Mouse (Mus musculus): ENCODE measurements around the gene Ttll13. TPM values are rescaled to one million over a fixed set of nuclear protein-coding genes. Genes with fewer than 3 reads are reported as not detected.

The Ttll13 gene
- polyA plus RNA-seq, 1 experiment from 2014 or later: 2.1 TPM

DNA sequence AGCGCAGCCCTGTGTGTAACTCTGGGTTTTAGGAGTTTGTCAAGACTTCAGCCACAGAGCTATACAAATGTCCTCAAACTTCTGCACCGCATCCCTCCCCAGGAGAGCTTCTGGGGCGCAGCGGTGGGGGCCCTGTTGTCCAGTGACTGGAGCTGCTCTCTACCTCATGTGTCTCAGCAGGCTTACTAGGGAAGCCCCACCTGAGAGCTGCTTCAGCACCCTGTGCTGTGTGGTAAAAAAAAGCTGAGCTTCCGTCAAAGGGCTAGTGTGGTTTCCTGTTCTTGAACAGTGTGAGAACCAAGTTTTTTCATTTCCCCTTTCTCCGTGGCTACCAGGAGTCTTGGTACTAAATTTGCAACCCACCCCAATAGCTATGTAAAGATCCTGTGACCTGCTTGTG is 36.5 kb upstream of the Ttll13 start:
- H3K4me1 ChIP-seq (ENCODE audit: insufficient read depth, low read depth, low read length): peaks cover 34% of the 10 kb centered on the region
- peak overlapping the region; percentile 34; the same call in 1 of the 2 replicates for H3K4me2 ChIP-seq (replicated peaks; ENCODE audit: low read depth, low read length)
- H3K27me3 ChIP-seq (replicated peaks; ENCODE audit: insufficient read depth, low read length): no peaks in the 10 kb centered on the region
- no peak for TF ChIP-seq CTCF (IDR thresholded peaks at IDR 0.05)
- no peak for TF ChIP-seq EP300 (IDR thresholded peaks at IDR 0.05)
- H3K9me3 ChIP-seq (ENCODE audit: low read length): no peaks in the 10 kb centered on the region
- H3K27ac ChIP-seq (ENCODE audit: low read length): peak overlapping the region; percentile 83
- H3K36me3 ChIP-seq (ENCODE audit: insufficient read depth, low read length): no peaks in the 10 kb centered on the region
- WGBS: 48% methylated on average over 6 of the region's 6 CpGs
- ATAC-seq (no peak), DNase-seq (ENCODE audit: low spot score) (peak; percentile 47)
- no peak overlapping the region for H3K9ac ChIP-seq (replicated peaks; ENCODE audit: low read depth)
- H3K4me3 ChIP-seq (ENCODE audit: low read depth, low read length): no peak overlapping the region

DNA sequence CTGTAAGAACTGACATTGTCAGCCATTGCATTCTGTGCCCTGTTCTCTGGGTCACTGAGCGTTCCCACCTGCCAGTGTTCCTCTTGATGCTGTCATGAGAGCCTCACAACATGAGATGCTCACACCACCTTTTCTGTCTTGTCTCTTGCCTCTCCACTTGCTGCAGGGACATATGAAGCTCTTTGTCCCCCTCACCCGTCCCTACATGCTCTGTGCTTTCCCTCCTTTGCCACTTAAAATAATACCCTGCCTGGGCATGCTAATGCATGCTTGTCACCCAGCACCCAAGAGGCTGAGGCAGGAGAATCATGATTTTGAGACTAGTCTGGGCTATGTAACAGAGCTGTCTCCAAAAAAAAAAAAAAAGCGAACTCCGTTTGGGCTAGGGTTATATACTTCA is 35.2 kb upstream of the Ttll13 start:
- TF ChIP-seq EP300 (IDR thresholded peaks at IDR 0.05) (no peak), CTCF (IDR thresholded peaks at IDR 0.05) (no peak)
- no peak overlapping the region for H3K27ac ChIP-seq (ENCODE audit: low read length)
- no peak overlapping the region for H3K4me3 ChIP-seq (ENCODE audit: low read depth, low read length)
- no peak for DNase-seq (ENCODE audit: low spot score)
- no peaks in the 10 kb centered on the region for H3K36me3 ChIP-seq (ENCODE audit: insufficient read depth, low read length)
- H3K4me2 ChIP-seq (replicated peaks; ENCODE audit: low read depth, low read length): no peak overlapping the region
- no peak overlapping the region for H3K9ac ChIP-seq (replicated peaks; ENCODE audit: low read depth)
- ATAC-seq: no peak
- H3K4me1 ChIP-seq (ENCODE audit: insufficient read depth, low read depth, low read length): peaks cover 33% of the 10 kb centered on the region
- H3K9me3 ChIP-seq (ENCODE audit: low read length): no peaks in the 10 kb centered on the region
- WGBS: 89% methylated on average over 4 of the region's 4 CpGs
- H3K27me3 ChIP-seq (replicated peaks; ENCODE audit: insufficient read depth, low read length): no peaks in the 10 kb centered on the region

DNA sequence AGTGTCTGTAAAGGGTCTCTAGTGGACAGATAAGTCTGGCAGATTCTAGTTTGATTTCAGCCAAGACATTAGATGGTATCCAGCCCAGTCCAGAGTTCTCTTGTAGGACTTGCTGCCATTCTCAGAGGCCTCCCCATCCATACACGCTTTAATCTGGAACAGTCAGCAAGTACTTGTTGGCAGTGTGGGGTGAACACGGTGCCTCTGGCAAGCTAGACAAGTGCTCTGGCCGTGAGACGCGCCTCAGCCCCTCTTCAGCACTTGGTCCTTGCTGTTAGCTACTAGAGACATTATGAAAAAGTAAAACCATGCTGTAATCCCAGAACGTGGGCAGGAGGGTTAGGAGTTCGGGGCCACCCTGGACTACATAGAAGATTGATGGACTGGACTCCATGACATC is 32.6 kb upstream of the Ttll13 start:
- Histone ChIP-seq H3K4me2 (replicated peaks; ENCODE audit: low read depth, low read length) (no peak overlapping the region), H3K9ac (replicated peaks; ENCODE audit: low read depth) (no peak overlapping the region), H3K4me1 (ENCODE audit: insufficient read depth, low read depth, low read length) (peaks cover 11% of the 10 kb centered on the region; the same call in 1 of the 2 replicates), H3K9me3 (ENCODE audit: low read length) (no peaks in the 10 kb centered on the region), H3K27ac (ENCODE audit: low read length) (no peak overlapping the region), H3K36me3 (ENCODE audit: insufficient read depth, low read length) (no peaks in the 10 kb centered on the region), H3K4me3 (ENCODE audit: low read depth, low read length) (no peak overlapping the region), H3K27me3 (replicated peaks; ENCODE audit: insufficient read depth, low read length) (no peaks in the 10 kb centered on the region)
- TF ChIP-seq CTCF (IDR thresholded peaks at IDR 0.05) (no peak), EP300 (IDR thresholded peaks at IDR 0.05) (no peak)
- WGBS: 78% methylated on average over 7 of the region's 7 CpGs
- no peak for ATAC-seq
- no peak for DNase-seq (ENCODE audit: low spot score)

DNA sequence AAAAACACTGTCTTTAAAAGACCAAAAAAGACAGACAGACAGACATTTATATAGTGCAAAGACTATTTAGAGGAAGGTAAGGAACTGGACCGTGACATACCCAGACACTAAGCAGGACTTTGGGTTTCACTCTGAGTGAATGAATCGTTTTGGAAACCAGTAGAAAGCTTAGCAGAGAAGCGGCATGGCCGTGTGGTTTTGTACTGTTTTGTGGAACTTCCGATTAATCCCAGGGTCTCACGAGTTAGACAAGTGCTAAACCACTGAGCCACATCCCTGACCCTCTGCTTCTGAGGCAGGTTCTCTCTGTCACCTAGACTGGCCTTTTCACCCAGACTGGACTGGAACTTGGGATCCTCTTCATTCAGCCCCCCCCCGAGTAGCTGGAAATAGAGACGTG is 31.7 kb upstream of the Ttll13 start:
- WGBS: 82% methylated on average over 8 of the region's 8 CpGs

DNA sequence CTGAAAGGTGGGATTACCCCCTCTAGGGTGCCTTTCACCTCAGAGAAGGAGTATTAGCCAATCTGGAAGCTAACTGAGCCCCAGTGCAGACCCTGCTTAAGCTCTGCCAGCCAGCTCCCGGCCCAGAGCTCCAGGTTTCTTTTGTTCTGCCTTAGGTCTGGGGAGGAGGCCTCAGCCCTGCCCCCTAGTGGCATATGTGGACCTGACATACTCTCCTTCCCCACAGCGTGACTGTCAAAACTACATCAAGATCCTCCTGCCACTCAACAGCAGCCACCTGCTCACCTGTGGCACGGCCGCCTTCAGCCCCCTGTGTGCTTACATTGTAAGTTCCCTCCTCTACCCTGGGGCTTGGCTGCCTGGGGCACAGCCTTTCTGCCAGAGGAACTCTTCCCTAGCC is 30.8 kb upstream of the Ttll13 start:
- Histone ChIP-seq H3K9ac (replicated peaks; ENCODE audit: low read depth) (no peak overlapping the region), H3K36me3 (ENCODE audit: insufficient read depth, low read length) (no peaks in the 10 kb centered on the region), H3K4me1 (ENCODE audit: insufficient read depth, low read depth, low read length) (no peaks in the 10 kb centered on the region), H3K9me3 (ENCODE audit: low read length) (no peaks in the 10 kb centered on the region), H3K4me2 (replicated peaks; ENCODE audit: low read depth, low read length) (no peak overlapping the region), H3K27me3 (replicated peaks; ENCODE audit: insufficient read depth, low read length) (no peaks in the 10 kb centered on the region), H3K4me3 (ENCODE audit: low read depth, low read length) (no peak overlapping the region), H3K27ac (ENCODE audit: low read length) (no peak overlapping the region)
- TF ChIP-seq EP300 (IDR thresholded peaks at IDR 0.05) (no peak), CTCF (IDR thresholded peaks at IDR 0.05) (peak; percentile 92)
- peak; percentile 86 for DNase-seq (ENCODE audit: low spot score)
- ATAC-seq: peak; percentile 77
- 27% methylated on average over 4 of the region's 4 CpGs for WGBS

More for the DNA sequence above, 31.7 kb upstream of the Ttll13 start:
- ATAC-seq: no peak
- Histone ChIP-seq H3K4me1 (ENCODE audit: insufficient read depth, low read depth, low read length) (peaks cover 6% of the 10 kb centered on the region; the same call in 1 of the 2 replicates), H3K27ac (ENCODE audit: low read length) (no peak overlapping the region), H3K4me3 (ENCODE audit: low read depth, low read length) (no peak overlapping the region), H3K9ac (replicated peaks; ENCODE audit: low read depth) (no peak overlapping the region), H3K9me3 (ENCODE audit: low read length) (no peaks in the 10 kb centered on the region), H3K36me3 (ENCODE audit: insufficient read depth, low read length) (no peaks in the 10 kb centered on the region), H3K27me3 (replicated peaks; ENCODE audit: insufficient read depth, low read length) (no peaks in the 10 kb centered on the region), H3K4me2 (replicated peaks; ENCODE audit: low read depth, low read length) (no peak overlapping the region)
- TF ChIP-seq EP300 (IDR thresholded peaks at IDR 0.05): no peak
- TF ChIP-seq CTCF (IDR thresholded peaks at IDR 0.05): no peak
- DNase-seq (ENCODE audit: low spot score): no peak

DNA sequence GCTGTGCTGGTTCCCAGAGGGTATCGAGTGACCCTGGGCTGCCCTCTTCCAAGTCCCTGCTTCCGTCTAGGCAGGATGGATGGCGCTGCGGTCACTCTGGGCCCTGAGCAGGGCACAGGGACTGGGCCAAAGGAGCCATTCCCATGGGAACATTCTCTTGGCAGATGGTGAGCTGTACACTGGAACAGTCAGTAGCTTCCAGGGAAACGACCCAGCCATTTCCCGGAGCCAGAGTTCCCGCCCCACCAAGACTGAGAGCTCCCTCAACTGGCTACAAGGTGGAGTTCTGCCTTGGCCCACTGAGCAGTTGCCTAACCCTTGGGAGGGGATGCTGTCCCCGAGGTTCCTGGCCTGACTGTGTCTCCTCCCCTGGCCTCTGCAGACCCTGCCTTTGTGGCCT is 29.6 kb upstream of the Ttll13 start:
- 69% methylated on average over 8 of the region's 8 CpGs for WGBS
- H3K4me2 ChIP-seq (replicated peaks; ENCODE audit: low read depth, low read length): no peak overlapping the region
- no peak overlapping the region for H3K9ac ChIP-seq (replicated peaks; ENCODE audit: low read depth)
- ATAC-seq: peak; percentile 34; the same call in 1 of the 2 replicates
- no peak for TF ChIP-seq EP300 (IDR thresholded peaks at IDR 0.05)
- no peak; the same call in none of the 2 replicates for TF ChIP-seq CTCF (IDR thresholded peaks at IDR 0.05)
- H3K27ac ChIP-seq (ENCODE audit: low read length): no peak overlapping the region
- H3K27me3 ChIP-seq (replicated peaks; ENCODE audit: insufficient read depth, low read length): no peaks in the 10 kb centered on the region
- peaks cover 6% of the 10 kb centered on the region; the same call in 1 of the 2 replicates for H3K36me3 ChIP-seq (ENCODE audit: insufficient read depth, low read length)
- no peak overlapping the region for H3K4me3 ChIP-seq (ENCODE audit: low read depth, low read length)
- H3K4me1 ChIP-seq (ENCODE audit: insufficient read depth, low read depth, low read length): no peaks in the 10 kb centered on the region
- DNase-seq (ENCODE audit: low spot score): no peak
- H3K9me3 ChIP-seq (ENCODE audit: low read length): no peaks in the 10 kb centered on the region

DNA sequence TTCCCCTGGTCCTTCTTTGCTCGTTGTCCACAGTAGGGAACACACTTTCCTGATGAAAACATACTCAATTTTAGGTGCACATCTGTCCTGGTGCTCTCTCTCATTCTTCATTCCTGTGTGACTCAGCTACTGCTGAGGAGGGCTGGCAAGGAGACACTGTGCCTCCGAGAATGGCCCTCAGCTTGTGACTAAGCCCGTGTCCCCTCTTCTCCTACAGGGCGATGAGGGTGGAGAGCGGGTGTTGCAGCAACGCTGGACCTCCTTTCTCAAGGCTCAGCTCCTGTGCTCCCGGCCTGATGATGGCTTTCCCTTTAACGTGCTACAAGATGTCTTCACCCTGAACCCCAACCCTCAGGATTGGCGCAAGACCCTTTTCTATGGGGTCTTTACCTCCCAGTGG is 27.5 kb upstream of the Ttll13 start:
- Histone ChIP-seq H3K36me3 (ENCODE audit: insufficient read depth, low read length) (peaks cover 6% of the 10 kb centered on the region; the same call in 1 of the 2 replicates), H3K27me3 (replicated peaks; ENCODE audit: insufficient read depth, low read length) (no peaks in the 10 kb centered on the region), H3K4me2 (replicated peaks; ENCODE audit: low read depth, low read length) (no peak overlapping the region), H3K4me1 (ENCODE audit: insufficient read depth, low read depth, low read length) (no peaks in the 10 kb centered on the region), H3K9ac (replicated peaks; ENCODE audit: low read depth) (no peak overlapping the region), H3K9me3 (ENCODE audit: low read length) (no peaks in the 10 kb centered on the region), H3K27ac (ENCODE audit: low read length) (no peak overlapping the region), H3K4me3 (ENCODE audit: low read depth, low read length) (no peak overlapping the region)
- DNase-seq (ENCODE audit: low spot score) (no peak), ATAC-seq (no peak)
- TF ChIP-seq CTCF (IDR thresholded peaks at IDR 0.05): no peak
- no peak for TF ChIP-seq EP300 (IDR thresholded peaks at IDR 0.05)
- 89% methylated on average over 9 of the region's 9 CpGs for WGBS

Measured in lung, postnatal 0 days (tissue).